Mouse (Mus musculus): ENCODE results near the gene Disc1.

Gene Disc1

GRCm38 (mm10) chr8:125258806-125259500 lies 205.0 kb downstream of the Disc1 start:
- DNase-seq (ENCODE audit: low spot score in 2 of 2) = no peak

GRCm38 (mm10) chr8:125268181-125268705 lies 214.2 kb downstream of the Disc1 start:
- DNase-seq (ENCODE audit: low spot score in 2 of 2) = no peak

- DNase-seq (ENCODE audit: low spot score in 2 of 2) = no peak
Measured at GRCm38 (mm10) chr8:125270292-125270691, 216.3 kb downstream of the Disc1 start.

GRCm38 (mm10) chr8:125271357-125271756 lies 217.4 kb downstream of the Disc1 start:
- no peak for DNase-seq (ENCODE audit: low spot score in 2 of 2)

- DNase-seq (ENCODE audit: low spot score in 2 of 2) = no peak
Measured at GRCm38 (mm10) chr8:125272089-125272866, 218.3 kb downstream of the Disc1 start.

GRCm38 (mm10) chr8:125277071-125277682 lies 223.2 kb downstream of the Disc1 start:
- DNase-seq (ENCODE audit: low spot score in 2 of 2) = no peak

- no peak for DNase-seq (ENCODE audit: low spot score in 2 of 2)
Measured at GRCm38 (mm10) chr8:125279156-125279555, 225.2 kb downstream of the Disc1 start.

GRCm38 (mm10) chr8:125279892-125280291 lies 225.9 kb downstream of the Disc1 start:
- no peak for DNase-seq (ENCODE audit: low spot score in 2 of 2)

GRCm38 (mm10) chr8:125282531-125282930 lies 228.5 kb downstream of the Disc1 start:
- DNase-seq (ENCODE audit: low spot score in 2 of 2) = no peak

- DNase-seq (ENCODE audit: low spot score in 2 of 2) = no peak
Measured at GRCm38 (mm10) chr8:125283542-125283941, 229.5 kb downstream of the Disc1 start.

GRCm38 (mm10) chr8:125284875-125285274 lies 230.9 kb downstream of the Disc1 start:
- DNase-seq (ENCODE audit: low spot score in 2 of 2) = no peak

GRCm38 (mm10) chr8:125285391-125285790 lies 231.4 kb downstream of the Disc1 start:
- no peak for DNase-seq (ENCODE audit: low spot score in 2 of 2)

- no peak for DNase-seq (ENCODE audit: low spot score in 2 of 2)
Measured at GRCm38 (mm10) chr8:125285966-125286681, 232.1 kb downstream of the Disc1 start.

- no peak for DNase-seq (ENCODE audit: low spot score in 2 of 2)
Measured at GRCm38 (mm10) chr8:125287311-125287710, 233.3 kb downstream of the Disc1 start.

- no peak for DNase-seq (ENCODE audit: low spot score in 2 of 2)
Measured at GRCm38 (mm10) chr8:125287841-125288341, 233.9 kb downstream of the Disc1 start.

- DNase-seq (ENCODE audit: low spot score in 2 of 2) = no peak
Measured at GRCm38 (mm10) chr8:125291506-125291905, 237.5 kb downstream of the Disc1 start.

- no peak for DNase-seq (ENCODE audit: low spot score in 2 of 2)
Measured at GRCm38 (mm10) chr8:125291932-125292717, 238.1 kb downstream of the Disc1 start.

- peak; percentile 49 to 68 for DNase-seq (ENCODE audit: low spot score in 2 of 2)
Measured at GRCm38 (mm10) chr8:125292933-125293591, 239.1 kb downstream of the Disc1 start.

- no peak for DNase-seq (ENCODE audit: low spot score in 2 of 2)
Measured at GRCm38 (mm10) chr8:125299248-125299647, 245.3 kb downstream of the Disc1 start.

GRCm38 (mm10) chr8:125301931-125302361 lies 248.0 kb downstream of the Disc1 start:
- no peak for DNase-seq (ENCODE audit: low spot score in 2 of 2)
